Mouse (Mus musculus): ENCODE measurements around the gene Crat. TPM values are rescaled to one million over a fixed set of nuclear protein-coding genes. Genes with fewer than 3 reads are reported as not detected.

Gene Crat
- polyA plus RNA-seq, 1 experiment from 2014 or later = 64.3 TPM

DNA sequence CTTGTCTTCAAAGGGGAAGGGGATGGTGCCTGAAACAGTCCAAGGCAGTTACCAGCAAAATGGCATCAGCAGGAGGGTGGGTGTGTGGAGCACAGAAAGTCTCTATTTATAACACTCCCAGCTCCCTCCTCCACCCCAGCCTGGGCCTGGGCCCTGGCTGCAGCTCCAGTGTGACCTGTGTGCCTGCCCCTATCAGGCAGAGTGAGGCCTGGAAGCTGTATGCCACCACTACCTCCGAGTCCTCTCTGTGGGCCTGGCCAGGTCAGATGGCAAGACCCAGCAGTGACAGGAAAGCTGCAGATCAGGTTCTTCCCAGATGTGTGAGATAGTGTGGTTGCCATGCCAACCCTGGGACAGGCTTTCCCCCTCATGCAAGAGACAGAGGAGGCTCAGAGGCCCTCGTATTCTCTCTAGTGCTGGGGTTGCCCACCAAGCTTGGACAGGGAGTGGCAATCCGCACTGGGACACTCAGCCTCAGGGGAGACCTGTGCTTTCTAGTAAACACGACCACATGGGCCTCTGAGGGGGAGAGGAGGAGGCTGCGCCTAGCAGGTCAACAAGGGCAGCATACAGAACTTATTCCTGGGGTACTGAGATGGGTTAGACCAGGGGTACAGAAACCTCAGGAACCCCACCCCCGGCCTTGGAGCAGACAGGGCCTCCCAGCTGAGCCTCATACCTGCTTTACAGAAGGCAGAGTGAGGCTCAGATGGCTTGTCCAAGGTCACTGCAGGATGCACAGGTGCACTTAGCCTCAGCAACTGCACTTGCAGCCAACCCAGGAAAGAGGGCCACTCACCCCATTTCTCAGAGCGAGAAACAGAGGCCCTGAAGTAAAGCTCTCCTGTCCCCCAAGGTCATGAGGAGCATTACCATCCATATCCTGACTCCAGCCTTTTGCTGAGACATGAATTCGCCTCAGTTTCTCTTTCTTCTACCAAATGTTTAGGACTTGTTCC lies 57.8 kb downstream of the Crat start:
- WGBS (ENCODE audit: insufficient replicate concordance) = 49% methylated on average over 8 of the region's 8 CpGs
- ATAC-seq (no peak), DNase-seq (no peak)
- Histone ChIP-seq H3K9ac (replicated peaks) (peak overlapping the region; percentile 75), H3K27ac (ENCODE audit: low read depth) (no peak overlapping the region), H3K36me3 (replicated peaks; ENCODE audit: insufficient read depth, low read length) (peaks cover 10% of the 10 kb centered on the region), H3K4me3 (ENCODE audit: low read depth, low read length) (peak overlapping the region; percentile 79), H3K4me2 (ENCODE audit: low read depth, low read length) (peak overlapping the region; percentile 98), H3K4me1 (ENCODE audit: insufficient read depth) (peaks cover 10% of the 10 kb centered on the region), H3K9me3 (ENCODE audit: low read length) (no peaks in the 10 kb centered on the region), H3K27me3 (ENCODE audit: insufficient read depth, low read length) (no peaks in the 10 kb centered on the region)
- TF ChIP-seq EP300 (IDR thresholded peaks at IDR 0.05; ENCODE audit: low read depth) (no peak), CTCF (IDR thresholded peaks at IDR 0.05; ENCODE audit: low read depth) (no peak)

DNA sequence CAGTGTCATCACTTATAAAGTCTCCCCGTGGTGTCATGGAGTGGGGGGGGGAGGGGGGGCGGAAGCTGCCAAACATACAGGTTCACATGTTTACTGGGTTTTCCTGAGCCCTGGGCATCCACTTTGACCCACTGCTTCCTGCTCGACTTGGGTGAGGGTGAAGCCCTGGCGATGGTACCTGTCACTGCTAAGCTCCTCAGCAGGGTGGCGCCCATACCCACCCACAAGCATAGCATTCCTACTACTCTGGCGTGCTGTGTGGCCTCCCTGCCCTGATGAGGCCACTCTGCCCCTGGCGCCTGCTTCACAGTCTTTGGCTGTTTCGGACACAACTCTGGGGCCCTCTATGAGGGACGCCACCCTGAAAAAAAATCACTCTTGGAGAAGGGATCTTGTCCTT lies 58.7 kb downstream of the Crat start:
- Histone ChIP-seq H3K4me2 (ENCODE audit: low read depth, low read length) (no peak overlapping the region), H3K9ac (replicated peaks) (no peak overlapping the region), H3K4me3 (ENCODE audit: low read depth, low read length) (no peak overlapping the region), H3K36me3 (replicated peaks; ENCODE audit: insufficient read depth, low read length) (peaks cover 12% of the 10 kb centered on the region), H3K27ac (ENCODE audit: low read depth) (no peak overlapping the region), H3K9me3 (ENCODE audit: low read length) (no peaks in the 10 kb centered on the region), H3K4me1 (ENCODE audit: insufficient read depth) (peaks cover 10% of the 10 kb centered on the region), H3K27me3 (ENCODE audit: insufficient read depth, low read length) (no peaks in the 10 kb centered on the region)
- WGBS (ENCODE audit: insufficient replicate concordance) = 69% methylated on average over 9 of the region's 9 CpGs
- no peak for ATAC-seq
- no peak for TF ChIP-seq CTCF (IDR thresholded peaks at IDR 0.05; ENCODE audit: low read depth)
- no peak for TF ChIP-seq EP300 (IDR thresholded peaks at IDR 0.05; ENCODE audit: low read depth)
- no peak for DNase-seq

DNA sequence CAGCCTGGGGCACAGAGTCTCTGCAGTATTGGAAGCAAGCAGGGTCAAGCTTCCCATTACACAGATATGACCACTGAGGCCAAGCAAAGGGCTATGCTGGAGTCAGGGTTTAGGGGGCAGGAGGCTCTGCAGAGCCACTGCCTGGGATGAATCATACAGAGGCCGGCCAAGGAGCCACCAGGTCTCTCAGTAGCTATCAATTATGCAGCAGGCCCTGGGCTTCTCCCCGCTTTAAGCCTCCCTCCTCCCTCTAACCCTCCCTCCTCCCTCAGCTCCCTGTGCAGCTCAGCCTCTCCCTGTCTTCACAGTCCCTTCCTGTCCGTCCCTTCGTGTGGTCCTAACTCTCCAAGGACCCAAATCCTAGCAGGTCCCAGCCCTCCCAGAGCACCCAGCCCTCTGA lies 59.3 kb downstream of the Crat start:
- Histone ChIP-seq H3K9me3 (ENCODE audit: low read length) (no peaks in the 10 kb centered on the region), H3K9ac (replicated peaks) (no peak overlapping the region), H3K4me3 (ENCODE audit: low read depth, low read length) (no peak overlapping the region), H3K27ac (ENCODE audit: low read depth) (no peak overlapping the region), H3K4me1 (ENCODE audit: insufficient read depth) (peaks cover 10% of the 10 kb centered on the region), H3K36me3 (replicated peaks; ENCODE audit: insufficient read depth, low read length) (peaks cover 12% of the 10 kb centered on the region), H3K27me3 (ENCODE audit: insufficient read depth, low read length) (no peaks in the 10 kb centered on the region), H3K4me2 (ENCODE audit: low read depth, low read length) (no peak overlapping the region)
- DNase-seq = no peak
- WGBS (ENCODE audit: insufficient replicate concordance) = 69% methylated on average over 4 of the region's 4 CpGs
- no peak for ATAC-seq
- TF ChIP-seq CTCF (IDR thresholded peaks at IDR 0.05; ENCODE audit: low read depth) (no peak), EP300 (IDR thresholded peaks at IDR 0.05; ENCODE audit: low read depth) (no peak)

- H3K27me3 ChIP-seq (ENCODE audit: insufficient read depth, low read length) = no peaks in the 10 kb centered on the region
- H3K9me3 ChIP-seq (ENCODE audit: low read length) = no peaks in the 10 kb centered on the region
- WGBS (ENCODE audit: insufficient replicate concordance) = 57% methylated on average over 4 of the region's 4 CpGs
- no peak overlapping the region for H3K9ac ChIP-seq (replicated peaks)
- TF ChIP-seq EP300 (IDR thresholded peaks at IDR 0.05; ENCODE audit: low read depth) (no peak), CTCF (IDR thresholded peaks at IDR 0.05; ENCODE audit: low read depth) (no peak)
- DNase-seq = no peak
- no peak overlapping the region for H3K27ac ChIP-seq (ENCODE audit: low read depth)
- H3K4me2 ChIP-seq (ENCODE audit: low read depth, low read length) = no peak overlapping the region
- H3K36me3 ChIP-seq (replicated peaks; ENCODE audit: insufficient read depth, low read length) = peaks cover 12% of the 10 kb centered on the region
- no peak overlapping the region for H3K4me3 ChIP-seq (ENCODE audit: low read depth, low read length)
- ATAC-seq = no peak
- peaks cover 10% of the 10 kb centered on the region for H3K4me1 ChIP-seq (ENCODE audit: insufficient read depth)
These were observed 59.8 kb downstream of the Crat start for GRCm38 (mm10) chr2:30355861-30356260.

DNA sequence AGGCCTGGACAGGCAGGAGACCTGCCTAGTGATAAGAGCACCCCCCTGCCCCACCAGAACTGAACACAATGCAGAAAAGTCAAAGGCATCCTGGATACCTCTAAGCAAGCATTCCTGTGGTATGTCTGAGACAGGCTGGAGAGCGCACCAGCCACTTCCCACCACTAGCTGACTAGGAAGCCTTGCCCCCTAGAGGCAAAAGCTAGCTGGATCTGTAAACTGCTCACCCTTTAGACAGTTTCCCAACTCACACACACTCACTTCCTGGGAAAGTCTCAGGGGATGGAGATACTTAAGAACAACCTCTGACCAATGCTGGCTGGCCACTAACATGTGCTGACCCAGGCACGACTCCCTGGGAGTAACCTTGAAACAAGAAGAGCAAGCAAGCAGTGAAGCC lies 64.5 kb downstream of the Crat start:
- H3K36me3 ChIP-seq (replicated peaks; ENCODE audit: insufficient read depth, low read length) = peaks cover 21% of the 10 kb centered on the region
- no peak overlapping the region for H3K9ac ChIP-seq (replicated peaks)

More for the DNA sequence above, 64.5 kb downstream of the Crat start:
- H3K4me1 ChIP-seq (ENCODE audit: insufficient read depth) = no peaks in the 10 kb centered on the region
- DNase-seq = no peak
- TF ChIP-seq CTCF (IDR thresholded peaks at IDR 0.05; ENCODE audit: low read depth) (peak; percentile 46; the same call in 1 of the 2 replicates), EP300 (IDR thresholded peaks at IDR 0.05; ENCODE audit: low read depth) (no peak)
- 77% methylated on average over 2 of the region's 2 CpGs for WGBS (ENCODE audit: insufficient replicate concordance)
- no peak overlapping the region for H3K27ac ChIP-seq (ENCODE audit: low read depth)
- no peak for ATAC-seq
- no peaks in the 10 kb centered on the region for H3K9me3 ChIP-seq (ENCODE audit: low read length)
- no peaks in the 10 kb centered on the region for H3K27me3 ChIP-seq (ENCODE audit: insufficient read depth, low read length)
- no peak overlapping the region for H3K4me3 ChIP-seq (ENCODE audit: low read depth, low read length)
- H3K4me2 ChIP-seq (ENCODE audit: low read depth, low read length) = no peak overlapping the region

Small RNA genes lying within 50 kb of the gene (microRNA-seq; reads per million reads assigned to microRNA genes)
- gene Gm47292 = not detected

Other genes starting within 250 kb of the Crat start
- 51.2 and 56.3 TPM in 2 replicates for gene Endog, start 244.3 kb downstream of the Crat start, polyA plus RNA-seq (2015; fragmentation: Nextera tagmentation; extraction: Ambion mirVana)
- gene Spout1, start 237.4 kb downstream of the Crat start, polyA plus RNA-seq (2015; fragmentation: Nextera tagmentation; extraction: Ambion mirVana) = 12.8 and 13.7 TPM in 2 replicates
- 32.2 and 32.3 TPM in 2 replicates for gene Kyat1, start 210.0 kb downstream of the Crat start, polyA plus RNA-seq (2015; fragmentation: Nextera tagmentation; extraction: Ambion mirVana)
- gene Lrrc8a, start 178.1 kb downstream of the Crat start, polyA plus RNA-seq (2015; fragmentation: Nextera tagmentation; extraction: Ambion mirVana) = 18.6 and 20.3 TPM in 2 replicates
- gene Gm28035, start 175.2 kb downstream of the Crat start, polyA plus RNA-seq (2015; fragmentation: Nextera tagmentation; extraction: Ambion mirVana) = 0.14 and 0.18 TPM in 2 replicates
- 19.3 and 23.2 TPM in 2 replicates for gene Phyhd1, start 149.6 kb downstream of the Crat start, polyA plus RNA-seq (2015; fragmentation: Nextera tagmentation; extraction: Ambion mirVana)
- gene Gm28038, start 134.8 kb downstream of the Crat start, polyA plus RNA-seq (2015; fragmentation: Nextera tagmentation; extraction: Ambion mirVana) = not detected in 2 replicates
- gene Dolk, start 129.5 kb downstream of the Crat start, polyA plus RNA-seq (2015; fragmentation: Nextera tagmentation; extraction: Ambion mirVana) = 14.0 and 14.1 TPM in 2 replicates
- gene Nup188, start 129.4 kb downstream of the Crat start, polyA plus RNA-seq (2015; fragmentation: Nextera tagmentation; extraction: Ambion mirVana) = 6.2 and 7.5 TPM in 2 replicates
- 13.9 and 14.4 TPM in 2 replicates for gene Sh3glb2, start 56.5 kb downstream of the Crat start, polyA plus RNA-seq (2015; fragmentation: Nextera tagmentation; extraction: Ambion mirVana)
- gene Miga2, start 51.6 kb downstream of the Crat start, polyA plus RNA-seq (2015; fragmentation: Nextera tagmentation; extraction: Ambion mirVana) = 7.6 and 8.2 TPM in 2 replicates
- 12.0 and 12.2 TPM in 2 replicates for gene Dolpp1, start 23.6 kb downstream of the Crat start, polyA plus RNA-seq (2015; fragmentation: Nextera tagmentation; extraction: Ambion mirVana)
- 65.6 and 76.8 TPM in 2 replicates for gene Ptpa, start 226 bp upstream of the Crat start, polyA plus RNA-seq (2015; fragmentation: Nextera tagmentation; extraction: Ambion mirVana)
- gene Ier5l, start 58.4 kb upstream of the Crat start, polyA plus RNA-seq (2015; fragmentation: Nextera tagmentation; extraction: Ambion mirVana) = 0.31 and 0.69 TPM in 2 replicates
- 0.22 TPM in 2 replicates for gene Cstad, start 179.2 kb upstream of the Crat start, polyA plus RNA-seq (2015; fragmentation: Nextera tagmentation; extraction: Ambion mirVana)